Mouse (Mus musculus) 416B (cell line): ENCODE measurements around the gene Bloc1s5.
A peak's percentile ranks its signal among the peaks of the same experiment; 100 is the strongest.
"Not testable (repeated sequence)": the region's sequence is repeated elsewhere in the genome, so short reads cannot be mapped to it uniquely, and the experiment has no call there.

ENCODE experiments used
- DNase-seq: peaks from one replicate; pipeline ENCODE4 v3.0.0; 2011; ENCODE audit warnings: low read depth

The Bloc1s5 gene

DNA sequence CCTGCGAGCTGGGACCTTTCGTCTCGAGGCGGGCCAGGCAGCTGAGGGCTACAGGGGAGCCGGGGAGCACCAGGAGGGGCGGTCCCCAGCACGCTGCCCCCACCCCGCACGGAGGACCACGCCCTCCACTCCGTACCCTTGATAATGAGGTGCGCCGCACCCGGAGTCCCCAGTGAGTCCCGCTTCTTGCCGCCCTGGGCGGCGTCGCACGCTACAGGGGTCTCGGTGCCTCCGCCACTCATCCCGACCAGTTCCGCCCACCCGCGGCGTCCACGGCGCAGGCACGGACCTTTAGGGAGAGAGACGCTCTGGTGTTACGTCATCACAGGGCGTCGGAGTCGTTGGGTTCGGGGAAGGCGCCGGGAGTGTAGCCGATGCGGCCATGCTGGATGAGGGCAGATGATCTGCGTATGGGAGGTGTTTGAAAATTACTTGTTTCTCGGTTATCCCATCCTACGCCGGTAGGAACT lies at the start of gene Bloc1s5:
TSS of gene Bloc1s5 (minus strand) at position 310 of the 470 bp plus-strand sequence.
- peak; percentile 94 for DNase-seq

DNA sequence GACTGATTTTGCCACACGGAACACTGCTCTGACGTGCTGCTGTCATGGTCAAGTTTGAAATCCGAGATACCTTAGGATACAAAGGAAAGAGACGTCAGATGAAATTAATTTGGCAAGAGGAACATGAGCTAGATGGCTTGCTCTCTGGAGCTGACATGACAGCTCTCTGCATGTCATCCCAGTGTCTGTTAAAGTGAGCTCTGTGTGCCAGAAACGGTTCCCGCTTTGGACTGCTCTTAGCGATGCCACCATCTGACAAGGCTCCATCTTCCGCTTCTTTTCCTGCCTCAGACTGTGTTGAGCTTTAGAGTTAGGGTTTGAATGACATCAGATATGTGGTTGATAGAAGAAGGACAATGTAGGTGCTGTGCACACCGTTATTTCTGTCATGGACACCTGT lies 37.4 kb upstream of the Bloc1s5 start:
- DNase-seq, result no peak

DNA sequence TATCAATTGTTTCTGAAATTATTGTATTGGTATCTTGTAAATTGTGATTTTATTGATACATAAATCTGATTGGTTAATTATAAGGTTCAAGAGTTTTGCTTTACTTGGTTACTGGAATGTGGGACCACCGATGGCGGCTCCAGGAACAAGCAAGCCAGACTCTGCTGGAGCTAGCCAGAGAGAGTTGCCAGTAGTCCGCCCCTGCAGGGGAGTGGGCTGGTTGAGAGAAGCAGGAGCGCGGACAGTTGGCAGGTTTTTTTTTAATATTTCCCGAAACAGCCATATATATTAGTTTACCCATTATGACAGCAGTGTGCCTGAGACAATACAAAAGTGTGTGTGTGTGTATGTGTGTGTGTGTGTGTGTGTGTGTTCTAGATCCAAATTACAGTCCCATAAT lies 36.5 kb upstream of the Bloc1s5 start:
- not testable (repeated sequence) for DNase-seq

GRCm38 (mm10) chr13:38670051-38670450 lies 35.1 kb upstream of the Bloc1s5 start:
- DNase-seq, result no peak

- DNase-seq, result peak; percentile 68
Observed at GRCm38 (mm10) chr13:38668514-38668913, 33.6 kb upstream of the Bloc1s5 start.

DNA sequence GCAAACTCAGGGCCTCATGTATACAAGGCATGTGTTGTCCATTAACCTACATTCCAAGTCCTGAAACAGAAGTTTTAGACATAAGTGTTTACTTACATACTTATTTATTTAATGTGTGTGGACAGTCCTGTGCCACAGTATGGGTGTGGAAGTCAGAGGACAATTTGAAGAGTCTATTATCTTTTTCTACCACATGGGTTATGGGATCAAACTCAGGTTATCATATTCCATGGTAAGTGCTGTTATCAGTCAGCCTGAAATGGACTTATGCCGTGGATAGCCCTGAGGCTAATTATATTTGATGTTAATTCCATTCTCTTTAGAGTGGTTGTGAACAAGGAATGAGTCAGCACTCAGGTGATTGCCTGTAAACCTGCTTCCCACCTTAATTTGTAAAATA lies 29.8 kb upstream of the Bloc1s5 start:
- DNase-seq, result no peak

- DNase-seq, result no peak
Observed at GRCm38 (mm10) chr13:38659524-38660136, 24.7 kb upstream of the Bloc1s5 start.

- peak; percentile 97 for DNase-seq
Observed at GRCm38 (mm10) chr13:38658528-38659280, 23.8 kb upstream of the Bloc1s5 start, which contains the start of gene Eef1e1. Eef1e1 (minus strand) TSS chr13:38659058.

GRCm38 (mm10) chr13:38657865-38658264 lies 23.0 kb upstream of the Bloc1s5 start:
- peak; percentile 48 for DNase-seq

GRCm38 (mm10) chr13:38650292-38650691 lies 15.4 kb upstream of the Bloc1s5 start:
- DNase-seq, result no peak

GRCm38 (mm10) chr13:38649069-38649468 lies 14.2 kb upstream of the Bloc1s5 start:
- DNase-seq, result no peak

- DNase-seq, result no peak
Observed at GRCm38 (mm10) chr13:38641414-38641813, 6.5 kb upstream of the Bloc1s5 start.

DNA sequence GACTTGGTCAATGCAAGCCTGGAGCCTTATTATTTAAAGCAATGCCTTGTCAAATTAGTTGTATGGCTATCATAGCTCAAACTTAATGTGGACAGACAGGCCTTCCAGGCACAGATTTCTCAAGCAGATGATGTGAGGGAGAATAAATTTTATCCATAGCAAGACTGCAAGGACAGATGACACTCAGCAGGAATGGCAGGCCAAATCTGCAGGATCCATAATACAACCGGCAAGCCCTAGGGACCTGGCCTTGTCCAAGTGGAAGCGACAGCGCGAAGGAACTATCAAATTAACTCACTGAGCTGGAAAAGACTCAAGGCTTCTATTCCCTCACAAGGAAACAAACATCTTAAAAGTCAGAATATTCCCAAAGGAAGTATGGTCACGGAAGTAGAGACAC lies 6.1 kb upstream of the Bloc1s5 start:
- no peak for DNase-seq

- no peak for DNase-seq
Observed at GRCm38 (mm10) chr13:38638694-38639093, 3.8 kb upstream of the Bloc1s5 start.

DNA sequence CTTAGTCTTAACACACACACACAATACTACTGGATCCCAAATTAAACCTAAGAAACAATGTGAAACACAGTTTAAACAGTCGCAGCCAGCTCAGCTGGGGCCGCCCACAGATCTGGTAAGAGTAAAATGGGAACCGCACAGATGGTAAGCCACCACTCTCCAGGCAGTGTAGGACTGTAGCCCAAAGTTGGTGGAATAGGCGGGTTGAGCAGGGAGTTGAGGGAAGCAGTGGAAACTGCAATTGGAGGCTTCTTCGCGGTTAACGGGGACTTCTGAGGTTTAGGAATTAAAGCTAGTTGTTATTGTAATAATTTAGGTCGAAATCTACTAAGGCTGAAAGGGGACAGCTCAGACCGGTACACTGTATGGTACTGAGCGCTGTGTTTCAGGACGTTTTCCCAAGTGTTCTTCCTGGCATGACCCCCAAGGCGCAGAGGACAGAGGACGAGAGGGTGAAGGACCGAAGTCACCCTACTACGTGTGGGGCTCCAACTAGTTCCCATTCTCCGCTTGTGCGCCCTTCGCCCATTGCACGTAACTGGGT lies 581 bp downstream of the Bloc1s5 start:
- no peak for DNase-seq

GRCm38 (mm10) chr13:38633287-38634000 lies 1.5 kb downstream of the Bloc1s5 start:
- no peak for DNase-seq

DNA sequence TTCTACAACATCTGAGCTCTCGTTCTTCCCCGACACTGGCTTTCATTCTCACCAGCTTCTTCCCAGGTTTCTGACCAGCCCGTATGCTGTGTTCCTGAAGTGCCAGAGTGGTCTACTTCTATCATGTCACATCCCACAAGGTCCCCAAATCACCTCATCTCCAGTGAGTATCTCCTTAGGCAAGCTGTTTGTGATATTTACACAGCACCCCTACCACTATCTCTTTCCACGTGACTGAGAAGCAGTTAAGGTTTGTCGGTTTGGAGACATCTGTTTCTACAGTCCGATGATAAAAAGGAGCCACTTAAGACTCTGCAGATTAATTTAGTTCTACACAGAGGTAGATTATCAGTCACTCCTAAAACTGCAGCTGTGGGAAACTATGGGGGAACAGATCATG lies 2.4 kb downstream of the Bloc1s5 start:
- DNase-seq, result no peak

- DNase-seq, result no peak
Observed at GRCm38 (mm10) chr13:38626229-38626525, 8.7 kb downstream of the Bloc1s5 start.

- peak; percentile 43 for DNase-seq
Observed at GRCm38 (mm10) chr13:38625492-38626228, 9.2 kb downstream of the Bloc1s5 start.

DNA sequence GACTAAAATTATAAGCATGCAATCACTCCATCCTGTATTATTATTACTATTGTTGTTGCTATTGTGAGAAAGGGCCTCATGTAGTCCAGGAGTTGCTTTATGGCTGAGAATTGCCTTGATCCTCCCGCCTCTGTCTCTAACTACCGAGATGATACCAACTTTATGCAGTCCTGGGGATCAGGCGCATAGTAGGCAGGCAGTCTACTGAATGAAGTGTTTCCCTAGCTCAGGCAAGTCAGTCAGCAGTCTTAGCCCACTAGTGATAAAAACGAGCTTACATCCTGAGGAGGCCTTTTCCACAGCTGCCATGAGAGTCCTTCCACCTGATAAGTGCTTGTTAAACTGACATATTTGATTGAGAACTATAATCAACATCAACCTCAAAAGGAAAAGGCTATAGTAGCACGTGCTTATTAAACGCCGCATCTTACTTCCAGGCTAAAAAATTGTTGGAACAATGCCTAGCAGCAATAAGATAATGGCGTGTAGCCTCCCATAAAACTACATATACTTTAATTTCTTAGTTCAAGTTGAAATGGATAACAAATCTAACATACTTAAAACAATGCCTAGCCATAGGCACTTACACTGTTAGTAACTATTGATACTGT lies 10.5 kb downstream of the Bloc1s5 start:
- no peak for DNase-seq

DNA sequence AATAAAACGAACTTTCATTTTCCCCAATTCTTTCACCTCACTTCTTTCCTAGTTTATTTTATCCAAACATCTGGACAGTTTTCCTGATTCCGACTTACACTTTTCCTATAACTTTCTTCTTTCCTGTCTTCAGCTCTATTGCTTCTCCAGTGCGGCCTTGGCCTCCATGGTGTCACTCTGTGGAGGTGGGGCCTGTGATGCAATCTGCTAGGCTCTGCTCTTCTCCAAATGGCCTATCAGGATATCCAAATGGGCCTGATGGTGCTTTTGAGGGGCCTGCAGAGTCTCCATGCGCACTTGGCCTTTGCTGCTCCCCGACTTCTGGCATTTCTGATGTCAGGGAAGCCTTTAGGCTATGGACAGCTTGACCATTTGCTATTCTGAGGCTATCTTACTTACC lies 11.6 kb downstream of the Bloc1s5 start:
- no peak for DNase-seq
